Mouse (Mus musculus) neutrophil, adult 5-6 weeks (primary cell): ENCODE data around the gene Vamp5. TPM values are rescaled to one million over a fixed set of nuclear protein-coding genes. Genes with fewer than 3 reads are reported as not detected.

Experiments used
- ATAC-seq: fragments of 151-379, 151-347 bp; 2 replicates; pipeline ENCODE4 v1.8.0; 2017; ENCODE audit warnings: mild to moderate bottlenecking, moderate TSS enrichment; ENCODE audit not compliant: insufficient number of reproducible peaks, poor library complexity, low FRiP score, severe bottlenecking; ENCODE audit errors: extremely low read depth
- total RNA-seq: library from RNA; stranded (forward); fragments of 200-1000 nt; gene quantifications from 2 replicates; pipeline ENCODE4 v1.2.3, GENCODE M21; 2017

Vamp5 gene
- total RNA-seq, 1 experiment from 2014 or later, result 15.8 TPM

DNA sequence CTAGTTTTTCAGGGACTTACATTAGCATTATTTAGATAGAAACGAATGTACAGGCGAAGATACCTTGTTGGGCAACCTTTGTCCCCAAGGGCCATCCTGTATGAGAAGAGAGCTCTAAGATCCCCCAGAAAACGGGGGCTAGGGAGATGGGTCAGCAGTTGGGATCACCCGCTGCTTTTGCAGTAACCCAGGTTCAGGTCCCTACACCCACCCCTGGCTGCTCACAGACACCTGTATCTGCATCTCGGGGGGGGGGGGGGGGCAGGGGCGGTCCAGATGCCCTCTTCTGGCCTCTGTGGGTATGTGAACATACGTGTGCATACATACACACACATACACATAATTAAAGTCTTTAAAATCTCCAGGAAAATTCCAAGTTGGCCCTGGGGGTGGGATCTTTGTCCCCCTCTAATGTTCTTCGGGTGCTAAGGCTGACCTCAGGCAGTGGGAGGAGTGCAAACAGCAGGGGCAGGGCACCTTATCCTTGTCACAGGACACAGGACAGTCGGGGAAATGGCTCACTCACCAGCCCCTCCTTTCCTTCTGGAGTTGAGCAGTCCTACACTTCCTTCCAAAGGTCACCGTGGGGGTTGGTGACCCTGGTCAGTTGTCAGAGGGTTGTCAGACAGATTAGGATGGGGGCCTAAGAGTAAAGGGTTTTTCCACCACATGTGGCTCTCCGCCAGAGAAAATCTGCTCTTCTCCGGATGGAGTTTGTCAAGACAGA lies 10.7 kb upstream of the Vamp5 start:
- no peak for ATAC-seq

DNA sequence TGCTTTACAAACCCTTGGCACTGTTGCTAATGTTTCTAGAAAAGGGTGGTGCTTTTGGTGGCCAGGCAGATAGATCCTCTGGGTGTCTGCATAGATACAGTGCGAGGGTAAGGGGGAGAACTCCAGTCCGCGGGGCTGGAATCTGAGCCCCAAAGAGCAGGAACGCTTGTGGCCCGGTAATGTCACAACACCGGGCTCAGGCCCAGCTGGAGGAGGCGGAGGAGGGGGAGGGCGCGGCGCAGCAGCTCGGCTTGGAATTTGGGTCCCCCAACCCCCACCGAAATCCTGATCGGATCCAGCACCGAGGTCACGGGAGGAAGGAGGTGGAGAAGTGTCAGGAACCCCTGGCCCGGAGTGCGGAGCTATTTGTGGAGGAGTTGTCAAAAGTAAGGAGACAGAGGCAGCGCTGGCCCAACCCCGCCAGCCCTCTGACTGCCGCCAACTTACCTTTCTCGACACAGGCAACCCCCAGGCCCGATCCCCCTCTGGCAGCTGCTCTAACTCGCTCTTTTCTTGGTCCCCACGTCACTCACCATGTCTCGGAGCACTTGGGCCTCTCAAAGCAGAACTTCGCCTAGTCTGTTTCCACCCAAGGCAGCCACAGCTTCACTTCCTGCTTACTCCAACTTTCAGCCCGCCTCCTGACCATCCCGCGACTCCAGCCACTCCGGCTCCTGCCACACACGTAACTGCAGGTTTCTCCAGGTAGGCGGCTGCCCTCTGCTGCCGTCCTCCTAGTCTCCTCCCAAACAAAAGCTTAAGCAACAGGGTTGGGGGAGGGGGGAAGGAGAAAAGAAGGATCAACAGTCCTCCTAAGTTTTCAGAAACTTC lies 9.9 kb upstream of the Vamp5 start, which contains the start of gene Vamp8:
Gene Vamp8, minus strand, starts transcription at position 763 of the 831 bp plus-strand sequence.
- ATAC-seq, result peak; percentile 74

- peak; percentile 62 for ATAC-seq
Observed at GRCm38 (mm10) chr6:72389471-72389940, 9.2 kb upstream of the Vamp5 start.

DNA sequence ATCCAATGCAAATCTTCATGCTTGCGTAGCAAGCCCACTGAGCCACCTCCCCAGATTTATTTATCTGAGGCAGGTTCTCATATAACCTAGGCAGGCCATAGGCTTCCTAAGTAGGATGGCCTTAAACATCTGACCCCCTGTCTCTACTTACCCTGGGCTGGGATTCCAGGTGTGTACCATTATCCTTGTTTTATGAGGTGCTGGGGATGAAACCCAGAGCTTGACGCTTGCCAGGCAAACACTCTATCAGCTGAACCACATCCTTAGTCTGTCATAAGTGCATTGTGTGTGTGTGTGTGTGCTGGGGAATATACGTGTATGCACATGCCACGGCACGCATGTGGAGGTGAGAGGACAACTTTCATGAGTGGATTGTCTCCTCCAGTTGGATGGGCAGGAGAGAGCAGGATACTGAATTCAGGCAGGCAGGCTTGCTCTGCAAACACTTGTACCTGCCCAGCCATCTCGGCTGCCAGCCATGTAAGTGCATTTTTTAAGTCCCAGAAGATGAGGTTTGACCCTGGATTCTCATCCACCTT lies 8.6 kb upstream of the Vamp5 start:
- ATAC-seq, result no peak

GRCm38 (mm10) chr6:72388266-72388665 lies 8.0 kb upstream of the Vamp5 start:
- ATAC-seq, result no peak

GRCm38 (mm10) chr6:72387816-72388215 lies 7.5 kb upstream of the Vamp5 start:
- no peak for ATAC-seq

DNA sequence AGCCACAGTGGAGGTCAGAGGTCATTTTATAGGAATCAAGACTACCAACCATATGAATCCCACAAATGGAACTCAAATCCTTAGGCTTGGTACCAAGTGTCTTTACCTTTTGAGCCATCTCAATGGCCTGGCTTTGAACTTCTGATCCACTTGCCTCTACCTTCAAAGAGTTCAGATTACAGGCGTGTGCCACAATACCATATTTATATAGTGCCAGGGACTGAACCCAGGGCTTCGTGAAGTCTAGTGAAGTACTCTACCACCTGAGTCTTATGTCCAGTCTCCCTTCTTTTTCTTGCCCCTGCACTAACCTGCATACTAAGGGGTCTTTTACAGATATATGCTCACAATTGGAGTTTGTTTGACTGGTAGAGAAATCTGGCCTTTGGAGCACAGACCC lies 6.3 kb upstream of the Vamp5 start:
- ATAC-seq, result no peak

DNA sequence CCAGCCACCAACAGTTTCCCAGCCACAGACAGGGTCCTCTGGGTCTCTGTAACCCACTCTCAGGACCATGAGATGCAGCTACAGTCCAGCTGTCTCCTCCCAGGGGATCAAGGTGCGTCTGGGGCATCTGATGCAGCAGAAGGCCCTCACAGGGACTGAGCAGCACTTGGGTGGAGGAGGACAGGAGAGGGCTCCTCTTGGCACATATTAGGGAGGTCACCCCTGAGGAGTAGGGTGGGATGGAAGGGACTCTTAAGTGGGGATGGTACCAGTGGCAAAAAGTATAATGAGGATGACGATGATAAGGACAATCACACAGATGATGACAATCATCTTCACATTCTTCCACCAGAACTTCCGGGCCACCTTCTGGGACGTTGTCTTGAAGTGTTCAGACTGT lies 5.0 kb upstream of the Vamp5 start:
- no peak for ATAC-seq

DNA sequence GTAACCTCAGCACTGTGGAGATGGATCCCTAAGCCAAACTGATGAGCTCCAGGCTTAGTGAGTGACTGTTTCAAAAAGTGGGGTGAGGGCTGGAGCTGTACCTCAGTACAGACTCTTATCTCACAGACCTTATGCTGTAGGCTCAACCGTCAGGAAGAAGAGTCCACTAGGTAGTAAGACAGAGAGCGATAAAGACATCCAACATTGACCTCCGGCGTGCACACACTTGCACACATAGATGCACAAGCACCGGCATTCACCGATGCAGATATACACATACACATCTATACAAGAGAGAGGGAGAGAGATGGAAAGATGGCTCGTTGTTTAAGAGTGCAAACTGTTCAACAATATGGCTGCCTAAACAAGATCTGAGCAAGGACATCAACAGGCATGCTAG lies 3.7 kb upstream of the Vamp5 start:
- no peak for ATAC-seq

DNA sequence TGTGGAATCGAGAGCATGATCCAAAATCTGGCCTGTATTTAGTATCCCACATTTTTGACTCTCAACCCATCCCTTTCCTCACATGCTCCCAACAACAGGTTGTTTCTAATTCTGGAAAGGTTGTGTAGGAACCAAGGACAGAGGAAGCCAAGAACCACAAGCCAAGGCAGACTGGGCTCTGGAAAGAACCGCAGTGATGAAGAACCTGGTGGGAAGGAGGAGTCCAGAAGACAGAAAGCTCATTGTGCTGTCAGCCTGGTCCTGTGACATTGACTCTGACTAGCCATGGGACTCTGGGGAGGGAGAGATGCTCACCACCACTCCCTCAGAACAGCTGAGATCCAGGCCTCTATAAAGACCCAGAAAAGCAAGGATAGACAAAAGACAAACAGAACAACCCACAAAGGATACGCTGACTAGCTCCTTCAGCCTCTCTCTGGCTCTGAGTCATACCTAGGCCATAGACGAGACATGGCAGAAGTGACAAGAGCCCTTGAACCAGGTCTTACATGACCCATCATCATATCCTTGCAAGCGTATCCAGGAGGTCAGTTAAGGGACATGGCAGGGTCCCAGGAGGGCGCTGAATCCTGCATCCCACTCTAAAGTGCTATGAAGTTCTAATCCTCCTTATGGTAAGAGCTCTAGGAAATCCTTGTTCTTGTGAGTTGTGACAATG lies 3.0 kb upstream of the Vamp5 start:
- no peak for ATAC-seq

- ATAC-seq, result no peak
Observed at GRCm38 (mm10) chr6:72382494-72382893, 2.2 kb upstream of the Vamp5 start.

GRCm38 (mm10) chr6:72379377-72380130 lies 714 bp downstream of the Vamp5 start:
- 0 out of 2 replicates have a peak, but pooled peaks have one; percentile 1 for ATAC-seq

DNA sequence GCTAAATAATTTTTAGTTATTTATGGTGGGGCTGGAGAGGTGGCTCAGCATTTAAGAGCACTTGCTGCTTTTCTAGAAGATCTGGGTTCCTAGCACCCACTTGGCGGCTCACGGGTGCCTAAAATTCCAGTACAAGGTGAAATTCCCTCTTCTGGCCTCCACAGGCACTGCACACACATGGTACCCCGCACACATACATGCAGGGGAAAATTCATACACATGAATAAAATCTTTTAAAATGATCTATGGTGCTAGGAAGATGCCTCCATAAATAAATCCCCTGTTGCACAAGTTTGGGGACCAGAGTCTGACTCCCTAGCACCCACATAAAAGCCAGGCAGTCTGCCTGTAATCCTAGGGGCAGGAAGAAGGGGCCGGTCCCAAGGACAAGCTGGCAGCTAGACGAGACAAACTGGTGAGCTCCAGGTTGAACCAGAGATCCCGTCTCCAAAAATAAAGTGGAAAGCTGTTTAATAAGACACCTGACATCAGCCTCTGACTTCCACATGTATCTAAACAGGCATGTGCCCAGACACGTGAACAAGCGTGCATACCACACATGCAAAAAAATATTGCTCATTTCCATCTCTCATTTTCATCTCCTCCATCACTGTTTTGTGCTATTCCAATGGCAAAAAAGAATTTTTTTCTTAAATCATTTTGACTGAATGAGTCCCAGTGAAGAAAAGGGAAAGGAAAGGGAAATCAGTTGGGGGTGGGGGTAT lies 1.6 kb downstream of the Vamp5 start:
- ATAC-seq, result no peak

DNA sequence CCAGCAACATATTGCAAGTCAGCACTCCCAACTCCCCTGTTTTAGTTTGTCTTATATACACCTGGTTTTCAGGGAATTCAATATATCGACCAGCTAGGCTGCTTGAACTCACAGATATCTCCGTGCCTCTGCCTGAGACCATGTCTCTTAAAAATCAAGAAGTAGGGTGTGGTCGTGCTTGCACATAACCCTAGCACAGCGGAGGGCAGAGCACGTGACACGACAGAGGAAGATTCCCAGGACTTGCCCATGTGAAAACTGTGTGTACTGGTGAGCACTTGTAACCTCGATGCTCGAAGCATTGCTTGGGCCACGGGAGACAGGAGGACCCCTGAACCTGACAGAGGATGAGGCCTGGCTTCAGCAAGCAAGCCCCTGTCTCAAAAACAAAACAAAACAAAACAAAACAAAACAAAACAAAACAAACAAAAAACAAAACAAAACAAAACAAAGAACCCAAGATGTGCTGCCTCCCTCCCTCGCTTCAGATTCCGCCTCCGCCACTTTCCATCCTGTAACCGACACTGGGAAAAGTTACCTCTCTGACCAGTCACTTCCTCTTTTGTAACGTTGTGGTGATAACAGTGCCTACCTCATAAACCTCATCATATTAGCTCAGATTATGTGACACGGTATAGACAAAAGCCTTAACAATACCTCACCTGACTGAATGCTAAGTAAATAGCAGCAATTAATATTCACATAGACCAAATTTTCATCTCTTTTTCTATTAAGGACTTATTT lies 5.3 kb downstream of the Vamp5 start:
- peak; percentile 76 for ATAC-seq

- ATAC-seq, result no peak
Observed at GRCm38 (mm10) chr6:72374206-72374605, 6.1 kb downstream of the Vamp5 start.

DNA sequence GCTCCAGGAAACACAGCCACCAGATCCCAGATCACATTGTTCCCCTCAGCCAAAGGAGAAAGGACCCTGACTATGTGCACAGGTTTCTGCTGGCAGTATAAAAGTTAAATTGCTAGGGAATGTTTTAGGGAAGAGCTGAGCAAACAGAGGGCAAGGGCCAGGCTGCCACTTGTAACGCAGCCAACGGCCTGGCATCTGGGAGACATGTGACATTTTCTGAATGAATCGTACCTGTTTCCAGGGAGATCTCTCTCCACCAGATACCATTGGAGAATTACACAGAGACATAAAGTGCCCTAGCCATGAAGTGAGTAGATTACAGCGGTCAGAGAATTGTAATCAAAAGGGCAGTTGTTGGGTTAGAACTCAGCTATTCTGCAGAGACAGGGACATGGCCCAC lies 7.1 kb downstream of the Vamp5 start:
- ATAC-seq, result no peak

- ATAC-seq, result no peak
Observed at GRCm38 (mm10) chr6:72371571-72371970, 8.7 kb downstream of the Vamp5 start.
